Mouse (Mus musculus): ENCODE results near the gene Hip1r.

Gene Hip1r

GRCm38 (mm10) chr5:123973299-123974178 is at the start of gene Hip1r:
Gene Hip1r (plus strand): TSS chr5:123973628.
- H3K36me3 ChIP-seq (ENCODE audit: control insufficient read depth, insufficient read depth, low read length, poor library complexity, severe bottlenecking): no peaks in the 10 kb centered on the region
- DNase-seq (ENCODE audit: low read depth, low spot score): peak; percentile 94

GRCm38 (mm10) chr5:123927118-123927517 is 46.3 kb upstream of the Hip1r start, which contains the start of gene Gm43518:
Gene Gm43518 (plus strand): TSS chr5:123927418.
- H3K36me3 ChIP-seq (ENCODE audit: control insufficient read depth, insufficient read depth, low read length, poor library complexity, severe bottlenecking): peaks cover 19% of the 10 kb centered on the region; the same call in 1 of the 2 replicates
- no peak for DNase-seq (ENCODE audit: low read depth, low spot score)
- no peaks in the 10 kb centered on the region for H3K27me3 ChIP-seq (ENCODE audit: control insufficient read depth, insufficient read depth, low read length, poor library complexity, severe bottlenecking)

More at GRCm38 (mm10) chr5:123973299-123974178, at the start of gene Hip1r:
- H3K27me3 ChIP-seq (ENCODE audit: control insufficient read depth, insufficient read depth, low read length, poor library complexity, severe bottlenecking): no peaks in the 10 kb centered on the region

DNA sequence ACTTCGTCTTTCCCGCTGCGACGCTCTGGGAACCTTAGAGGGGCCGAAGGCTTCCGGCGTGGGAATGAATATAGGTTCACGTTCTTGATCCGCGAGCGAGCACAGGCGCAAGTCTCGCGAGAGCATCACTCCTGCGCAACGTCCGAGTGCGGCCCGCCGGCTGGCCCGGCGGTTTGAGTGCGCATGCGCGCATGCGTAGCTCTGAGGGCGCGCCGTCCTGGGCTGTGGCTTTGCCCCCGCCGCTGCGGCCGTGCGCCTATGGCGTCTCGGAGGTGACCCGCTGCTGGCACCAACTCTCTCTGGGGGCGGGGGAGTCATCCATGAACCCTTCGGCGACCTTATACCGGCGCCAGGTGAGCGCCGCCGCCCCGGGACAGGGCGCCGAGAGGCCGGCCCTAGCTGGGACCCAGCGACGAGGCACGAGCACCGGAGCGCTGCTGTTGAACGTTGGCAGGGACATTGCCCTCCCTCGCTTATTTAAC is 42.9 kb upstream of the Hip1r start, which contains the start of gene Ccdc62:
TSS of gene Ccdc62 (plus strand) at position 172 of the 482 bp plus-strand sequence.
- DNase-seq (ENCODE audit: low read depth, low spot score): peak; percentile 98
- Histone ChIP-seq H3K36me3 (ENCODE audit: control insufficient read depth, insufficient read depth, low read length, poor library complexity, severe bottlenecking) (peaks cover 5% of the 10 kb centered on the region; the same call in 1 of the 2 replicates), H3K27me3 (ENCODE audit: control insufficient read depth, insufficient read depth, low read length, poor library complexity, severe bottlenecking) (no peaks in the 10 kb centered on the region)

DNA sequence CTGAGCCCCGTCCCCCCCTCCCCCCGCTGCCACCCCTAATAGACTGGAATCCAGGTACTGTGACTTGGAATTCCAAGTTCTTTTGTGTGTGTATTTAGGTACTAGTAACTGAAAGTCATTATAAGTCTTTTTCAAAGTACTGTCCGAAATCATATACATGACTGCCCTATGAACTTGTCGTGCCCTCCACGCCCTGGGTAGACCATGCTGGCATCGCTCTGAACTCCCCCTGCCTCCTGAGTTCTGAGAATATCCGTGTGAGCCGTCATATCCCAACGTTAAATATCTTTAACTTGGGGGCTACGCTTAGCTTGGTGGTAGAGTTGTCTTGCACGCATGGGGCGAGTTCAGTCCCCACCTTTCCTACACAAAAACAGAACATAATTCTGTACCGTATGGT is 42.3 kb upstream of the Hip1r start:
- no peak for DNase-seq (ENCODE audit: low read depth, low spot score)
- peaks cover 5% of the 10 kb centered on the region; the same call in 1 of the 2 replicates for H3K36me3 ChIP-seq (ENCODE audit: control insufficient read depth, insufficient read depth, low read length, poor library complexity, severe bottlenecking)

GRCm38 (mm10) chr5:123932927-123933326 is 40.5 kb upstream of the Hip1r start:
- H3K27me3 ChIP-seq (ENCODE audit: control insufficient read depth, insufficient read depth, low read length, poor library complexity, severe bottlenecking): no peaks in the 10 kb centered on the region
- no peak for DNase-seq (ENCODE audit: low read depth, low spot score)
- peaks cover 4% of the 10 kb centered on the region; the same call in 1 of the 2 replicates for H3K36me3 ChIP-seq (ENCODE audit: control insufficient read depth, insufficient read depth, low read length, poor library complexity, severe bottlenecking)

More for the DNA sequence above, 42.3 kb upstream of the Hip1r start:
- no peaks in the 10 kb centered on the region for H3K27me3 ChIP-seq (ENCODE audit: control insufficient read depth, insufficient read depth, low read length, poor library complexity, severe bottlenecking)

DNA sequence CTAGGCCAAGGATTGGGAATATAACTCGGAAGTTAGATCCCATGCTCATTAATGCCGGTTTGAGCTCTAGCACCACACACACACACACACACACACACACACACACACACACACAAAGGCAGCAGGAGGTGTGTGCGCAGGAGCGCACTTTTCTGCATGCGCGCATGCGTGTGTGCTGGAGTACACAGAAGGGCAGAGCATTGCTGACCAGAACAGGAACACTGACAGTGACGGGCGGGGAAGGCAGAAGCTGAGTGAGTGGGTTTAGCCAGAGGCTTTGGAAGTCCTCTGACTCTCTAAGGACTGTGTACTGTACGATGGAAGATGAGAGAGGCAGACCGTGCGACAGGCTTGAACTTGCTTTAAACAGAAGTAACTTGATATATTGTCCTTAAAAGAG is 39.9 kb upstream of the Hip1r start:
- DNase-seq (ENCODE audit: low read depth, low spot score): no peak
- Histone ChIP-seq H3K36me3 (ENCODE audit: control insufficient read depth, insufficient read depth, low read length, poor library complexity, severe bottlenecking) (no peaks in the 10 kb centered on the region), H3K27me3 (ENCODE audit: control insufficient read depth, insufficient read depth, low read length, poor library complexity, severe bottlenecking) (no peaks in the 10 kb centered on the region)

DNA sequence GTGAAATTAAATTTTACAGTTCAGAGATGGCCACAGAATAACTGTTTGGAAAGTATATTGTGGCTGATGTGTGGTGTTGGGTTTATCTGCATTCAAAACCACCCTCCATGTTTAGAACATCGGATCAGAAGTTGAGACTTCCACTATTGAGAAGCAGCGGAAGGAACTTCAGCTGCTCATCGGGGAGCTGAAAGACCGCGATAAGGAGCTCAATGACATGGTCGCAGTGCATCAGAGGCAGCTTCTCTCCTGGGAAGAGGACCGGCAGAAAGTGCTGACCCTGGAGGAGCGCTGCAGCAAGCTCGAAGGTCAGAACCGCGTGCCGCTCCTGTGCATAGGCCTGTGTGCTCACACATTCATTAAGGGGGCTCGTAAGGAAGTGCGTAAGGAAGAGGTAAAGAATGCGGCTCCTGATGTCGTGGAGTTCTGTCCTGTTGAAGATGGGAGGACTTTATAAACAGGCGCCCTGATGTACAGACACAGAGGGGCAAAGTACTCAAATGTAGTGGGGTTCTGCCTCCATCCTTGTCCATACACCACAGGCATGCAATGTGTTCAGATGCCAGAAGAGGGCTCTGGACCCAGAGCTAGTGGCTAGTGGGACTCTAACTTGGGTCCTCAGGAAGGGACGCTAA is 39.4 kb upstream of the Hip1r start:
- DNase-seq (ENCODE audit: low read depth, low spot score): peak; percentile 41
- Histone ChIP-seq H3K36me3 (ENCODE audit: control insufficient read depth, insufficient read depth, low read length, poor library complexity, severe bottlenecking) (no peaks in the 10 kb centered on the region), H3K27me3 (ENCODE audit: control insufficient read depth, insufficient read depth, low read length, poor library complexity, severe bottlenecking) (no peaks in the 10 kb centered on the region)

DNA sequence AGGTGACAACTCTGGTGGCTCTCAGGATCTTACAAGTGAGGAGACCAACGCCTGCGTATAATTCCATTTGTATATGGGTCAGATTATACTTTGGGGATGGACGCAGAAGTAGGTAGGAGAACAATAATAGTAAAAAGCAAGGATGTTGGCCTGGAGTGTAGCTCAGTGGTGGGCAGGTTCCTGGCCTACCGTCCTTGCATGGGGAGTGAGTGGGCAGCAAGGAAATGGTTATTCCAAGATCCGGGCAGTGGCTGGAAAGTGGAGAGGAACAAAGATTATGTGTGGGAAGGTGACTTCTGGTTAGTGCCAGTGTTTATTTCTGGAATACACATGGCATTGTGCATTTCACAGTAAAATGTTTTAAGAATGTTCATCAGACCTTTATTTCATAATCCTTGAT is 37.5 kb upstream of the Hip1r start:
- H3K27me3 ChIP-seq (ENCODE audit: control insufficient read depth, insufficient read depth, low read length, poor library complexity, severe bottlenecking): no peaks in the 10 kb centered on the region
- DNase-seq (ENCODE audit: low read depth, low spot score): no peak
- H3K36me3 ChIP-seq (ENCODE audit: control insufficient read depth, insufficient read depth, low read length, poor library complexity, severe bottlenecking): no peaks in the 10 kb centered on the region

DNA sequence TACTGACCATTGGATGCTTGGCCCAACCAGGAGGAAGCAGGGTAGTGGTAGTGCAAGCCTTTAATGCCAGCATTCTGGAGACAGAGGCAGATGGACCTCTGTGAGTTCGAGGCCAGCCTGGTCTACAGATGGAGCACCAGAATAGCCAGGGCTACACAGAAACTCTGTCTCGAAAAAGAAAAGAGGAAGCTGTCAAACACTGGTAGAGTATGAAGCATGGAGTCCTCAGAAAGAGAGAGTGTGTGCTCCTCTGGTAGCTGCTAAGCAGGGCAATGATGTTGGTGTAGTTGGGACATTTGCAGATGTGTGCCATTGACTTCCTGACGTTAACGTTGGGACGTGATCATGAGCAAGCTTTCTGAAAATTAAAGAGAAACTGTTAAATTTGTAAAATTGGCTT is 34.9 kb upstream of the Hip1r start:
- Histone ChIP-seq H3K27me3 (ENCODE audit: control insufficient read depth, insufficient read depth, low read length, poor library complexity, severe bottlenecking) (no peaks in the 10 kb centered on the region), H3K36me3 (ENCODE audit: control insufficient read depth, insufficient read depth, low read length, poor library complexity, severe bottlenecking) (no peaks in the 10 kb centered on the region)
- peak; percentile 40 for DNase-seq (ENCODE audit: low read depth, low spot score)

GRCm38 (mm10) chr5:123946546-123946945 is 26.9 kb upstream of the Hip1r start:
- H3K27me3 ChIP-seq (ENCODE audit: control insufficient read depth, insufficient read depth, low read length, poor library complexity, severe bottlenecking): no peaks in the 10 kb centered on the region
- H3K36me3 ChIP-seq (ENCODE audit: control insufficient read depth, insufficient read depth, low read length, poor library complexity, severe bottlenecking): no peaks in the 10 kb centered on the region; the same call in 1 of the 2 replicates
- DNase-seq (ENCODE audit: low read depth, low spot score): no peak

- H3K36me3 ChIP-seq (ENCODE audit: control insufficient read depth, insufficient read depth, low read length, poor library complexity, severe bottlenecking): no peaks in the 10 kb centered on the region; the same call in 1 of the 2 replicates
- H3K27me3 ChIP-seq (ENCODE audit: control insufficient read depth, insufficient read depth, low read length, poor library complexity, severe bottlenecking): no peaks in the 10 kb centered on the region
- peak; percentile 86 for DNase-seq (ENCODE audit: low read depth, low spot score)
Observed at GRCm38 (mm10) chr5:123947041-123947761, 26.2 kb upstream of the Hip1r start.

- no peak for DNase-seq (ENCODE audit: low read depth, low spot score)
- Histone ChIP-seq H3K27me3 (ENCODE audit: control insufficient read depth, insufficient read depth, low read length, poor library complexity, severe bottlenecking) (no peaks in the 10 kb centered on the region), H3K36me3 (ENCODE audit: control insufficient read depth, insufficient read depth, low read length, poor library complexity, severe bottlenecking) (no peaks in the 10 kb centered on the region; the same call in 1 of the 2 replicates)
Observed at GRCm38 (mm10) chr5:123952365-123953045, 20.9 kb upstream of the Hip1r start.

GRCm38 (mm10) chr5:123957213-123957612 is 16.2 kb upstream of the Hip1r start:
- H3K27me3 ChIP-seq (ENCODE audit: control insufficient read depth, insufficient read depth, low read length, poor library complexity, severe bottlenecking): no peaks in the 10 kb centered on the region
- no peaks in the 10 kb centered on the region for H3K36me3 ChIP-seq (ENCODE audit: control insufficient read depth, insufficient read depth, low read length, poor library complexity, severe bottlenecking)
- no peak for DNase-seq (ENCODE audit: low read depth, low spot score)

GRCm38 (mm10) chr5:123959018-123959417 is 14.4 kb upstream of the Hip1r start:
- Histone ChIP-seq H3K36me3 (ENCODE audit: control insufficient read depth, insufficient read depth, low read length, poor library complexity, severe bottlenecking) (no peaks in the 10 kb centered on the region), H3K27me3 (ENCODE audit: control insufficient read depth, insufficient read depth, low read length, poor library complexity, severe bottlenecking) (no peaks in the 10 kb centered on the region)
- DNase-seq (ENCODE audit: low read depth, low spot score): no peak

All from splenic B cell, adult 2 months (primary cell).